Comparison of ENCODE assay signal across 8 mouse cellular contexts in the genomic region with DNA sequence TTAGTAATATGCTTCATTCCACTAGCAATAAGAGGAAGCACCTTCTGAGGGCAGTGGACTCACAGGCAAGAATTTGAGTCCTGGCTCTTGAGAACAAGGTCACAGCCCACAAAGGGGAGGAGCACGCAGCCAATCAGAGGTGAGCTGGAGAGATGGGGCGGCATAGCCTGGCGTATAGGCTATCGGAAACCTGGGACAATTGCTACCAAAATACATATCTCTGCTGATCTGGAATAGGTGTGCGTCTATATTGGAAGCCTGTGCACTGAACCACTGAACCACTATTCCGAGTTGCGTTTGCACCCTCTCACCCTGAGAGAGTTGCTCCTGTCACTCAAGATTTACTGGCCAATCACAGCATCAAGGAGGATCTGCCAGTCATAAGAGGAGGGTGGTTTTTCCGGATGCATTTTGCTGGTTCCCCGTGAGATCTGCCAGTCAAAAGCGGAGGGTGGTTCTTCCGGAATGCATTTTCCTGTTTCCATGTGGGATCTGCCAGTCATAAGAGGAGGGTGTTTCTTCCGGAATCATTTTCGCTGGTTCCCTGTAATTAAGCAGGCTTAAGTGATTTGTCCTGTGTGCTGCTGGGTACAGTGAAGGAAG.
A peak's percentile ranks its signal among the peaks of the same experiment; 100 is the strongest.
DNase-seq lines count a peak whose midpoint lies in the region; ATAC-seq and TF ChIP-seq lines count a peak whose summit lies in the region.
"Not testable (repeated sequence)": the region's sequence is repeated elsewhere in the genome, so short reads cannot be mapped to it uniquely, and the experiment has no call there.

No protein-coding gene starts in this region.

- H3K27me3 ChIP-seq in embryonic facial prominence, embryonic 14.5 days (replicated peaks; ENCODE audit: control insufficient read depth, insufficient read depth, low read length); heart, adult 2 months (ENCODE audit: control insufficient read depth, insufficient read depth, low read length); limb, embryonic 13.5 days; midbrain, embryonic 16.5 days (ENCODE audit: control insufficient read depth, insufficient read depth, low read depth, low read length): not testable (repeated sequence)

- TF ChIP-seq CTCF in heart, adult 2 months (IDR thresholded peaks at IDR 0.05): peak; percentile 33; the same call in 1 of the 2 replicates

- intact Hi-C loops in heart, adult 2 months (cut with DNase I): loop anchor here (1.0 to 10.0 kb wide), 2 partner anchors 80 to 289 kb away; partner anchors contain the start of gene Riok2

- not testable (repeated sequence) for H3K9me3 ChIP-seq in embryonic facial prominence, embryonic 14.5 days (ENCODE audit: control insufficient read depth, low read length); limb, embryonic 13.5 days; midbrain, embryonic 16.5 days (replicated peaks; ENCODE audit: control insufficient read depth, low read length, poor library complexity, severe bottlenecking)

- not testable (repeated sequence) for H3K27ac ChIP-seq in embryonic facial prominence, embryonic 14.5 days (replicated peaks; ENCODE audit: low read depth, low read length); limb, embryonic 13.5 days
- peak overlapping the region; percentile 92 for H3K27ac ChIP-seq in heart, adult 2 months
- H3K27ac ChIP-seq in midbrain, embryonic 16.5 days (ENCODE audit: low read length): peak overlapping the region; percentile 76

- not testable (repeated sequence) for H3K36me3 ChIP-seq in embryonic facial prominence, embryonic 14.5 days (ENCODE audit: control insufficient read depth, insufficient read depth, low read length); heart, adult 2 months (ENCODE audit: control insufficient read depth, insufficient read depth, low read length); limb, embryonic 13.5 days; midbrain, embryonic 16.5 days (ENCODE audit: control insufficient read depth, insufficient read depth, low read length)

- not testable (repeated sequence) for TF ChIP-seq EP300 in heart, adult 2 months (IDR thresholded peaks at IDR 0.05; ENCODE audit: insufficient read depth, low read depth, low read length)

- H3K79me2 ChIP-seq in heart, adult 2 months (replicated peaks; ENCODE audit: control insufficient read depth, insufficient read depth, low read length): not testable (repeated sequence)

- peak; percentile 95 for DNase-seq in 3T3-L1 (ENCODE audit: low read depth, low spot score)
- peak; percentile 29 to 73 for DNase-seq in adrenal gland, postnatal 4 days (ENCODE audit: low spot score in 2 of 2)
- DNase-seq in embryonic facial prominence, embryonic 14.5 days (ENCODE audit: low spot score): peak; percentile 93
- peak; percentile 85 to 94 for DNase-seq in heart, adult 2 months
- peak; percentile 93 to 95 for DNase-seq in kidney, adult 8-10 months
- peak; percentile 75 to 78 for DNase-seq in spleen, postnatal 10 days (ENCODE audit: low spot score in 2 of 2)

- not testable (repeated sequence) for H3K4me1 ChIP-seq in embryonic facial prominence, embryonic 14.5 days (ENCODE audit: control insufficient read depth, insufficient read depth, low read length); heart, adult 2 months (ENCODE audit: control insufficient read depth, insufficient read depth, low read length); limb, embryonic 13.5 days; midbrain, embryonic 16.5 days (ENCODE audit: control insufficient read depth, insufficient read depth, low read length)

- H3K4me3 ChIP-seq in embryonic facial prominence, embryonic 14.5 days (ENCODE audit: low read depth, low read length): peak overlapping the region; percentile 45
- H3K4me3 ChIP-seq in heart, adult 2 months: peak overlapping the region; percentile 87
- peak overlapping the region; percentile 50 for H3K4me3 ChIP-seq in limb, embryonic 13.5 days
- peak overlapping the region; percentile 47 for H3K4me3 ChIP-seq in midbrain, embryonic 16.5 days (ENCODE audit: low read depth, low read length)

- H3K4me2 ChIP-seq in embryonic facial prominence, embryonic 14.5 days (ENCODE audit: low read depth, low read length): peak overlapping the region; percentile 52
- peak overlapping the region; percentile 60 for H3K4me2 ChIP-seq in limb, embryonic 13.5 days (replicated peaks)
- H3K4me2 ChIP-seq in midbrain, embryonic 16.5 days (ENCODE audit: low read length): peak overlapping the region; percentile 26; the same call in 1 of the 2 replicates

- peak; percentile 99 for ATAC-seq in embryonic facial prominence, embryonic 14.5 days (ENCODE audit: low read depth)
- peak; percentile 98 for ATAC-seq in limb, embryonic 13.5 days (ENCODE audit: low FRiP score, low read depth)
- peak; percentile 99 for ATAC-seq in midbrain, embryonic 16.5 days

- WGBS in embryonic facial prominence, embryonic 14.5 days: 0% methylated on average over 13 of the region's 13 CpGs
- WGBS in heart, adult 2 months: under 1% methylated on average over 13 of the region's 13 CpGs
- under 1% methylated on average over 13 of the region's 13 CpGs for WGBS in limb, embryonic 13.5 days
- WGBS in midbrain, embryonic 16.5 days: under 1% methylated on average over 13 of the region's 13 CpGs

- peak overlapping the region; percentile 53 for H3K9ac ChIP-seq in embryonic facial prominence, embryonic 14.5 days (ENCODE audit: low read depth, low read length)
- peak overlapping the region; percentile 68 for H3K9ac ChIP-seq in heart, adult 2 months (ENCODE audit: low read depth, low read length)
- peak overlapping the region; percentile 57 for H3K9ac ChIP-seq in limb, embryonic 13.5 days
- H3K9ac ChIP-seq in midbrain, embryonic 16.5 days (ENCODE audit: low read depth, low read length): peak overlapping the region; percentile 50

- TF ChIP-seq POLR2A in heart, adult 2 months (IDR thresholded peaks at IDR 0.05; ENCODE audit: insufficient read depth, low read depth, low read length): peak; percentile 48; the same call in 1 of the 2 replicates
